Mouse (Mus musculus) CD8-positive naive resting alpha-beta T cell, adult 2 months (primary cell): ENCODE results near the gene Hbq1b.

ENCODE experiments used
- DNase-seq, 2 experiments: peaks; one replicate each; pipeline ENCODE4 v3.0.0; 2022; ENCODE audit warnings: low read depth in 2 of 2, low spot score in 2 of 2

Hbq1b gene

GRCm38 (mm10) chr11:32286695-32287492 is at the start of gene Hbq1b:
TSS of gene Hbq1b (plus strand) at chr11:32286965.
- DNase-seq, result peak; percentile 61 to 63

- no peak for DNase-seq
Observed at GRCm38 (mm10) chr11:32237411-32237795, 49.4 kb upstream of the Hbq1b start.

- peak; percentile 62 to 76 for DNase-seq
Observed at GRCm38 (mm10) chr11:32238093-32238860, 48.5 kb upstream of the Hbq1b start.

GRCm38 (mm10) chr11:32241391-32241790 is 45.4 kb upstream of the Hbq1b start:
- no peak for DNase-seq

GRCm38 (mm10) chr11:32242209-32242608 is 44.6 kb upstream of the Hbq1b start:
- DNase-seq, result no peak

DNA sequence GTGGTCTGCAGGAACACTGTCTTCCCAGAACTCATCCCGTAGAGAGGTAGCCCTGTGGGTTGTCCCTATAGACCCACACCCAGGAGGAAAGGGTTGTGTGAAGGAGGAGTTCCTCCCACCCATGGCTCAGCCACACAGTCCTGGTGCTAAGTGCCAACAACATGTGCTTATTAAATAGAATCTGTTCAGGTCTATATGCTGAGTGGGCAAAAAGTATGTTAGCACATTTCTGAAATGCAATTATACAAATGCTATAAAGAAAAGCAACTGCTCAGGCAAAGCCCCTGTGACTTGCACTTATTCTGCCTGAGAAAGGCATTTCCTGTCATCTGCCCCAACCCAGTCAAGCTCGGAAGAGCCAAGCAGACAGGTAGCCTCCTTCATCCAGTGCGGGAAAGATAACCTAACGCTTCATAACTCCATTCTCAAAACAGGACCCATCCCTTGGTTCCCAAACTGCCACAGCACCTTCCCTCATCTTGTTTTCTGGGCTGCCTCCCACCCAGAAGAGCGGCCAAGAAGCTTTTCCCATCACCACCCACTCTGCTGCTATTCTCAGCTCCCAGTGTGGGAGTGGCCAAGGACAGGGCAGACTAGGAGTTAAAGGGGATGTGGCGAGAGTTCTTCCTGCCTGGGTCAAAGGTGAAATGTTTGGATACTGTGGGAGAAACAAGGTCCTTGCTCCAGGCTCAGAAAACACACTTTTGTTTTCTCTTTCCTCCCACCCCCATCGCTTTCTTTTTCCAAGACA is 43.4 kb upstream of the Hbq1b start:
- DNase-seq, result no peak

- DNase-seq, result no peak
Observed at GRCm38 (mm10) chr11:32244064-32244463, 42.7 kb upstream of the Hbq1b start.

DNA sequence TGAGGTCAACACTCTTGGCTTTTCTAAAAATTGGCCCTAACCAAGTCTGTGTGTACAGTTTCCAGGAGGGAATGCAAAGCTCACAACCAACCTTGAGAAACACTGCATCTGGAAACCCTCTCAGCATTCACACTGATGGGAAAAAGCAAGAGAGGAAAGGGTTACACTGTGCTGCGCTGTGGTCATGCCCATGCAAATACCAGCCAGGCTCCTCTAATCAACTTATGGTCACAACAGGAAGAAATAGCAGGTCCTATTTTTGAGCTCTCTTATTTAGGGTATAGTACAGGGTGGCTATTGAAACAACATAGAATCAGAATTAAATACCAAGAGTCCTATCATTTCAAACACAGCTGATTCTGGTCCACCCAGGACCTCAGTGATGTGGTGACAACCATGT is 42.1 kb upstream of the Hbq1b start:
- DNase-seq, result no peak

DNA sequence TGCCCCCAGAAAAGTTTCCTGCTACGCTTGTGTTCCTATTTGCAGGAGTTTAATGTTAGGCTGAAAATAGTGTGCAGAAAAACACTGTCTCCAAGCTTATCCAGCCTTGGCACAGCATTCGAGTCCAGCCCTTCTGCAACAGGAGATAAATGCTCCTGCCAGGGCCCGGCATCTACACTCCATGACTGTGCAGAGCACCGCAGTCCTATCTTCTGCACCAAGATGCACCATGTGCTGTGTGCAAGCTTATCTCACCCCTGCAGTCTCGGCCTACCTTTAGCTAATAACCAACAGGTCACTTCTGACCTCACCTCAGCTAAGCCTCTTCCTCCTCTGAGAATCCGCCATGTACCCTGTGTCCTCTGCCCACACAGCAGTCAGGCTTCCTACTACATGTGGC is 41.2 kb upstream of the Hbq1b start:
- no peak for DNase-seq

DNA sequence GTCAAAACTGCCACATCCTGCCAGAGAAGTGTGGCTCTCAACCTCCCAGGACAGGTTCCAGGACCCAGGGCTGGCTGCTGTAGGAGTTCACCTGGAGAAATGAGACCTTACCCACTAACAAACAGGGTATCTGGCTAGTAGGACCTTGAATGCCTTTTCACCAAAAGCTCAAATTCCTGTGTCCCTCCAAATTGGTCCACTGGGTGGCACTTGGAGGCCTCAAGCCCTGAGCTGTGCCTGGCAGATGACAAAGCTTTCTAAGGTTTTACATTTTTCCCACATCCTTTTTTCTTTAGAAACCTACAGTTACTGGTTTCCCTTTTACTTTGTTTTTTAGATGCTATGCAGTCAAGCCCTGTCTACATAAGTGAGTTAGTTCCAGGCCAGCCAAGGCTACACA is 39.7 kb upstream of the Hbq1b start:
- DNase-seq, result no peak

GRCm38 (mm10) chr11:32248350-32248749 is 38.4 kb upstream of the Hbq1b start:
- no peak for DNase-seq

GRCm38 (mm10) chr11:32250880-32251763 is 35.6 kb upstream of the Hbq1b start:
- DNase-seq, result no peak

GRCm38 (mm10) chr11:32253121-32253520 is 33.6 kb upstream of the Hbq1b start:
- DNase-seq, result no peak

DNA sequence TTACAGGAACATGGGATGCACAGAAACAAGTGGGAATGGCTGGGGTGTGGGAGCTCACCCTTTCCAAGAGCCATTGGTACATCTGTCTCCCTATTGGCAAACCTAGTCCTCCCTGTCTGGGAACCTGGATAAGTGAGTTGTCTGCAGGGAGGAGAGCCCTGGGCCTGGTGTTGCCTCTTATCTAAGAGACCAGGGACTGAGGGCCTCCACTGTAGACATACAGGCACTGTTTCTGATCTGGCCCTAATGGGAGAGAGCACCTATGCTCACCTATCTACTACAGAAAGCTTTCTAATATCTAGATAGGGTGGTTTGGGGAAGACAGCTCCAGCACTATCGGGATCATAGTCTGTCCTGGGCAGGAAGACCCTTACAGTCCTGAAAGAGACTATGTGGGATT is 30.6 kb upstream of the Hbq1b start:
- DNase-seq, result no peak

GRCm38 (mm10) chr11:32256566-32256965 is 30.2 kb upstream of the Hbq1b start:
- no peak for DNase-seq

DNA sequence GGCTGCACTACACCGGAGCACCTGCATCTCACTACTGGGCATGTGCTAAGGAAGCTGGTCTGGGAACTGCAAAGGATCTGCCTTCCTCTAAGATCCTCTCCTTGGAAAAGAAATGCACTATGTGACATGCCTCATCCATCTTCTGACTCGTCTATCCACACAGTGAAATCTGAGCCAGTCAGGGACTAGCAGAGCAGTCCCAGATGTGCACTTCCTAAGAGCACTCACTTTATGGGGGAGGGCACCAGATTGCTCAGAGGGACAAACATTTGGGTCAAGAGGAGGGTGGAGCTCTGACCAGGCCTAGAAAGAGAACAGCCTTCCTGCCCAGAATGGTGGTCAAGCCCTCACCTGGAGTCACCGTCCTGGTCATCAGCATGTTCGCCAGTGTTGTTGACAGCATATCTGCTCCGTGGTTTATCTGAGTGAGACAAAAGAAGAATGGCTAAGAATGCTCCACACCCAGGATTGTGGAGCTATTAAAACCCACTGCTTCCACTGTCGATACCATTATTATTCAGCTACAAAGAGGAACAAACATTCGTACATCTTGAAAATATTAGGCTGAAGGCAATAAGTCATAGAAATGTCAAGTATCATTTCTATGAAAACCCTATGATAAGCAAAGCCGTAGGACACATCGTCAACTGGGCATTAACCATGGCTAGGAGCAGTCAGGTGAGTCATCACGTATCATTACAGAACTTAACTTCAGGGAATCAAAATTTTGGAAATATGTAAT is 23.9 kb upstream of the Hbq1b start:
- DNase-seq, result no peak

- DNase-seq, result no peak
Observed at GRCm38 (mm10) chr11:32265117-32265738, 21.5 kb upstream of the Hbq1b start.

- no peak for DNase-seq
Observed at GRCm38 (mm10) chr11:32266194-32266593, 20.6 kb upstream of the Hbq1b start.

DNA sequence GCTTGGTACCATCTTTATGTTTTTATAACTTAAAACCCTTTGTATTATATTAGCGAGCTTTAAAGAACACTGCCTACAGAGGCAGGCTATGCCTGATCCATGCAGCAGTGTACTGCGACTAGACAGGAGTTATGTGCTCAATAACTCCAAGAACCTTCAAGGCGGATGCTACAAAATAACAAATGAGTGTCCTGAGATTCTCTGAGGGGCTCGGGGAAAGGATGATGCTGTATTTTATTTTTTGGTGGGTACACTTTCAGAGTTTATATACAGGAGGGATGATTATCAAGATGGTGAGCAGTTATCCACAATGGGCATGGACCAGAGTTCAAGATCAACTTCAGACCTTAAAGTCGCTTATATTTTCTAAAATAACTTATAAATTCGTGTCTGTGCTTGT is 20.0 kb upstream of the Hbq1b start:
- no peak for DNase-seq
